Mouse (Mus musculus): ENCODE measurements around the gene Krt28. TPM values are rescaled to one million over a fixed set of nuclear protein-coding genes. Genes with fewer than 3 reads are reported as not detected.

The Krt28 gene
- polyA plus RNA-seq, 1 experiment from 2014 or later, result not detected

Other genes with a start within 250 kb of the Krt28 start
- 0.46 and 0.52 TPM in 2 replicates for gene Ccr7, start 219.8 kb downstream of the Krt28 start, polyA plus RNA-seq (2014; fragmentation: Nextera tagmentation; extraction: Ambion mirVana)
- 156 and 164 TPM in 2 replicates for gene Smarce1, start 143.9 kb downstream of the Krt28 start, polyA plus RNA-seq (2014; fragmentation: Nextera tagmentation; extraction: Ambion mirVana)
- 0.18 and 0.68 TPM in 2 replicates for gene Krt222, start 130.8 kb downstream of the Krt28 start, polyA plus RNA-seq (2014; fragmentation: Nextera tagmentation; extraction: Ambion mirVana)
- gene Krt24, start 89.6 kb downstream of the Krt28 start, polyA plus RNA-seq (2014; fragmentation: Nextera tagmentation; extraction: Ambion mirVana), result 0.13 TPM in 1 of 2 replicates, not detected in the other
- not detected in 2 replicates for gene Krt25, start 52.0 kb downstream of the Krt28 start, polyA plus RNA-seq (2014; fragmentation: Nextera tagmentation; extraction: Ambion mirVana)
- gene Krt26, start 36.9 kb downstream of the Krt28 start, polyA plus RNA-seq (2014; fragmentation: Nextera tagmentation; extraction: Ambion mirVana), result not detected in 2 replicates
- gene Krt27, start 23.8 kb downstream of the Krt28 start, polyA plus RNA-seq (2014; fragmentation: Nextera tagmentation; extraction: Ambion mirVana), result not detected in 2 replicates
- gene Krt10, start 14.5 kb upstream of the Krt28 start, polyA plus RNA-seq (2014; fragmentation: Nextera tagmentation; extraction: Ambion mirVana), result 31.7 and 37.0 TPM in 2 replicates
- not detected in 2 replicates for gene Krt12, start 47.4 kb upstream of the Krt28 start, polyA plus RNA-seq (2014; fragmentation: Nextera tagmentation; extraction: Ambion mirVana)
- gene Krt20, start 63.2 kb upstream of the Krt28 start, polyA plus RNA-seq (2014; fragmentation: Nextera tagmentation; extraction: Ambion mirVana), result 3.0 and 3.9 TPM in 2 replicates
- 18.3 and 21.4 TPM in 2 replicates for gene Krt23, start 118.2 kb upstream of the Krt28 start, polyA plus RNA-seq (2014; fragmentation: Nextera tagmentation; extraction: Ambion mirVana)
- not detected in 2 replicates for gene Krt39, start 146.4 kb upstream of the Krt28 start, polyA plus RNA-seq (2014; fragmentation: Nextera tagmentation; extraction: Ambion mirVana)
- gene Krt40, start 168.3 kb upstream of the Krt28 start, polyA plus RNA-seq (2014; fragmentation: Nextera tagmentation; extraction: Ambion mirVana), result not detected in 2 replicates
- gene Krtap3-3, start 176.0 kb upstream of the Krt28 start, polyA plus RNA-seq (2014; fragmentation: Nextera tagmentation; extraction: Ambion mirVana), result not detected in 2 replicates
- gene Krtap3-2, start 181.9 kb upstream of the Krt28 start, polyA plus RNA-seq (2014; fragmentation: Nextera tagmentation; extraction: Ambion mirVana), result not detected in 2 replicates
- not detected in 2 replicates for gene Gm11939, start 184.6 kb upstream of the Krt28 start, polyA plus RNA-seq (2014; fragmentation: Nextera tagmentation; extraction: Ambion mirVana)
- gene Krtap3-1, start 191.7 kb upstream of the Krt28 start, polyA plus RNA-seq (2014; fragmentation: Nextera tagmentation; extraction: Ambion mirVana), result not detected in 2 replicates
- not detected in 2 replicates for gene Krtap1-5, start 206.1 kb upstream of the Krt28 start, polyA plus RNA-seq (2014; fragmentation: Nextera tagmentation; extraction: Ambion mirVana)
- gene Krtap1-4, start 208.8 kb upstream of the Krt28 start, polyA plus RNA-seq (2014; fragmentation: Nextera tagmentation; extraction: Ambion mirVana), result not detected in 2 replicates
- gene Krtap1-3, start 216.4 kb upstream of the Krt28 start, polyA plus RNA-seq (2014; fragmentation: Nextera tagmentation; extraction: Ambion mirVana), result not detected in 2 replicates
- gene Krtap9-3, start 223.2 kb upstream of the Krt28 start, polyA plus RNA-seq (2014; fragmentation: Nextera tagmentation; extraction: Ambion mirVana), result not detected in 2 replicates
- gene Gm11938, start 228.4 kb upstream of the Krt28 start, polyA plus RNA-seq (2014; fragmentation: Nextera tagmentation; extraction: Ambion mirVana), result not detected in 2 replicates
- gene Gm11937, start 235.3 kb upstream of the Krt28 start, polyA plus RNA-seq (2014; fragmentation: Nextera tagmentation; extraction: Ambion mirVana), result not detected in 2 replicates
- gene Krtap2-4, start 239.9 kb upstream of the Krt28 start, polyA plus RNA-seq (2014; fragmentation: Nextera tagmentation; extraction: Ambion mirVana), result not detected in 2 replicates
- gene Gm11562, start 245.5 kb upstream of the Krt28 start, polyA plus RNA-seq (2014; fragmentation: Nextera tagmentation; extraction: Ambion mirVana), result not detected in 2 replicates